Mouse (Mus musculus) neural tube, embryonic 14.5 days (tissue): Measurements from ENCODE around the gene Sirt3. TPM values are rescaled to one million over a fixed set of nuclear protein-coding genes. Genes with fewer than 3 reads are reported as not detected.
A peak's percentile ranks its signal among the peaks of the same experiment; 100 is the strongest.

Experiments used
- ATAC-seq: fragments of 200-750 bp; cut with Nextera tagmentation; 2 replicates; pipeline ENCODE4 v1.8.0; 2017; ENCODE audit warnings: low read depth, mild to moderate bottlenecking, moderate TSS enrichment, moderate library complexity
- H3K27ac ChIP-seq: fragments of 300-500 bp; sonication (generic); 2 replicates; pipeline ENCODE4 v1.5.1; 2014; ENCODE audit warnings: low read depth, mild to moderate bottlenecking, control low read depth, low read length, moderate library complexity, mixed read lengths
- H3K27me3 ChIP-seq: fragments of 300-500 bp; sonication (generic); 2 replicates; pipeline ENCODE4 v1.6.1; 2014; ENCODE audit warnings: low read length; ENCODE audit not compliant: control insufficient read depth, insufficient read depth
- H3K36me3 ChIP-seq: fragments of 300-500 bp; sonication (generic); 2 replicates; pipeline ENCODE4 v1.6.1; 2014; ENCODE audit warnings: low read length, mixed read lengths; ENCODE audit not compliant: control insufficient read depth, insufficient read depth
- H3K4me1 ChIP-seq: fragments of 300-500 bp; sonication (generic); 2 replicates; pipeline ENCODE4 v1.6.1; 2014; ENCODE audit warnings: low read length; ENCODE audit not compliant: control insufficient read depth, insufficient read depth
- H3K4me2 ChIP-seq: fragments of 300-500 bp; sonication (generic); 2 replicates; pipeline ENCODE4 v1.6.1; 2014; ENCODE audit warnings: mild to moderate bottlenecking, low read depth, low read length, control low read depth
- H3K4me3 ChIP-seq: fragments of 300-500 bp; sonication (generic); 2 replicates; pipeline ENCODE4 v1.5.1; 2014; ENCODE audit warnings: low read depth, low read length, control low read depth, mixed read lengths
- H3K9ac ChIP-seq: fragments of 300-500 bp; sonication (generic); replicated peaks from 2 replicates; pipeline ENCODE4 v1.6.1; 2014; ENCODE audit warnings: low read depth, mild to moderate bottlenecking, control low read depth, low read length, mixed read lengths
- H3K9me3 ChIP-seq: fragments of 300-500 bp; sonication (generic); 2 replicates; pipeline ENCODE4 v1.6.1; 2016; ENCODE audit warnings: low read length; ENCODE audit not compliant: control insufficient read depth
- WGBS: fragments of 180-500 bp; shearing (Covaris S2); extraction: QIAGEN DNeasy Blood & Tissue Kit; methylation state at CpG from one replicate; pipeline ENCODE4 v1.1.7; 2014; 5-methylcytosine and 5-hydroxymethylcytosine counted together
- polyA plus RNA-seq: library from polyadenylated mRNA; unstranded; fragments of >200 nt; fragmentation: Nextera tagmentation; extraction: Ambion mirVana; gene quantifications from 2 replicates; pipeline ENCODE4 v1.2.1, GENCODE M21; 2014

The Sirt3 gene
- 46.8 and 61.6 TPM in 2 replicates for polyA plus RNA-seq

GRCm38 (mm10) chr7:140881696-140882468 lies at the start of gene Sirt3, which contains the start of gene Psmd13:
TSS of gene Sirt3 (minus strand) at chr7:140882309.
TSS of gene Psmd13 (plus strand) at chr7:140881968.
- Histone ChIP-seq H3K4me3 (peak within 1 kb of the TSS; percentile 92), H3K9me3 (no peaks in the 10 kb centered on the region), H3K27ac (peak within 1 kb of the TSS; percentile 82), H3K27me3 (no peaks in the 10 kb centered on the region), H3K36me3 (peaks cover 19% of the 10 kb centered on the region), H3K4me1 (peaks cover 4% of the 10 kb centered on the region; the same call in 1 of the 2 replicates), H3K4me2 (peak within 1 kb of the TSS; percentile 70), H3K9ac (peak within 1 kb of the TSS; percentile 88)
- under 1% methylated on average over 51 of the region's 59 CpGs for WGBS
- ATAC-seq: peak; percentile 98

- no peak for ATAC-seq
- Histone ChIP-seq H3K9me3 (no peaks in the 10 kb centered on the region), H3K36me3 (no peaks in the 10 kb centered on the region), H3K27me3 (peaks cover 21% of the 10 kb centered on the region), H3K4me2 (no peak overlapping the region), H3K4me3 (no peak overlapping the region), H3K9ac (no peak overlapping the region), H3K4me1 (peaks cover 8% of the 10 kb centered on the region; the same call in 1 of the 2 replicates), H3K27ac (no peak overlapping the region)
- WGBS: 94% methylated on average over 6 of the region's 6 CpGs
Measured at GRCm38 (mm10) chr7:140927181-140927580, 45.1 kb upstream of the Sirt3 start.

DNA sequence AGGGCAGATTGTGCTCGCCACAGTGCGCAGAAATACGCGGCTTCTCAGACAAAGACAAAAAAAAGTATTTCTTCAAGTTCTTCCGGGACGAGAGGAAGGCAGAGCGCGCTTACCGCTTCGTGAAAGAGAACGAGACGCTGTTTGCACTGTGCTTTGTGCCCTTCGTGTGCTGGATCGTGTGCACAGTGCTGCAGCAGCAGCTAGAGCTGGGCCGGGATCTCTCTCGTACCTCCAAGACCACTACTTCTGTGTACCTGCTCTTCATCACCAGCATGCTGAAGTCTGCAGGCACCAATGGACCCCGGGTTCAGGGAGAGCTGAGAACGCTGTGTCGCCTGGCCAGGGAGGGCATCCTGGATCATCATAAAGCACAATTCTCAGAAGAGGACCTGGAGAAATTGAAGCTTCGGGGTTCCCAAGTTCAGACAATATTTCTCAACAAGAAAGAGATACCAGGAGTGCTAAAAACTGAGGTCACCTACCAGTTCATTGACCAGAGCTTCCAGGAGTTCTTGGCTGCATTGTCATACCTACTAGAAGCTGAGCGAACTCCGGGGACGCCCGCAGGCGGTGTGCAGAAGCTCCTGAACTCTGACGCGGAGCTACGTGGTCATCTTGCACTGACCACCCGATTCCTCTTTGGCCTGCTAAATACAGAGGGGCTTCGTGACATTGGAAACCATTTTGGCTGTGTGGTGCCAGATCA lies 41.1 kb upstream of the Sirt3 start:
- H3K36me3 ChIP-seq: no peaks in the 10 kb centered on the region
- peaks cover 40% of the 10 kb centered on the region for H3K27me3 ChIP-seq
- H3K4me2 ChIP-seq: peak overlapping the region; percentile 69
- H3K9ac ChIP-seq: no peak overlapping the region
- no peaks in the 10 kb centered on the region for H3K9me3 ChIP-seq
- peak overlapping the region; percentile 30 for H3K4me3 ChIP-seq
- H3K4me1 ChIP-seq: peaks cover 8% of the 10 kb centered on the region; the same call in 1 of the 2 replicates
- WGBS: 21% methylated on average over 30 of the region's 30 CpGs
- ATAC-seq: no peak
- H3K27ac ChIP-seq: no peak overlapping the region

DNA sequence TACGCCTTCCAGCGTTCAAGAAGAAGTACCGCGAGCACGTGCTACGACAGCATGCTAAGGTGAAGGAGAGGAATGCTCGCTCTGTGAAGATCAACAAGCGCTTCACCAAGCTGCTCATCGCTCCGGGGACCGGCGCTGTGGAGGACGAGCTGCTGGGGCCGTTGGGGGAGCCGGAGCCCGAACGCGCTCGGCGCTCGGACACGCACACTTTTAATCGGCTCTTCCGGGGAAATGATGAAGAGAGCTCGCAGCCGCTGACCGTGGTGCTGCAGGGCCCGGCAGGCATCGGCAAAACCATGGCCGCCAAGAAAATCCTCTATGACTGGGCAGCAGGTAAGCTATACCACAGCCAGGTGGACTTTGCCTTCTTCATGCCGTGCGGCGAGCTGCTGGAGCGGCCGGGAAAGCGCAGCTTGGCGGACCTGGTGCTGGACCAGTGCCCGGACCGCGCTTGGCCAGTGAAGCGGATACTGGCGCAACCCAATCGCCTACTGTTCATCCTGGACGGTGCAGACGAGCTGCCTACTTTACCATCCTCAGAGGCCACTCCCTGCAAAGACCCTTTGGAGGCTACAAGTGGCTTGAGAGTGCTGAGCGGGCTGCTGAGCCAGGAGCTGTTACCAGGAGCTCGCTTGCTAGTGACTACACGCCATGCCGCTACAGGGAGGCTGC lies 40.4 kb upstream of the Sirt3 start:
- H3K27me3 ChIP-seq: peaks cover 40% of the 10 kb centered on the region
- no peaks in the 10 kb centered on the region for H3K36me3 ChIP-seq
- WGBS: 0% methylated on average over 49 of the region's 49 CpGs
- H3K9ac ChIP-seq: no peak overlapping the region; the same call in 1 of the 2 replicates
- 0 out of 2 replicates have a peak, but pooled peaks have one; percentile 46 for ATAC-seq
- H3K9me3 ChIP-seq: no peaks in the 10 kb centered on the region
- H3K4me1 ChIP-seq: peaks cover 8% of the 10 kb centered on the region; the same call in 1 of the 2 replicates
- H3K4me3 ChIP-seq: peak overlapping the region; percentile 30
- peak overlapping the region; percentile 69 for H3K4me2 ChIP-seq
- no peak overlapping the region for H3K27ac ChIP-seq

- Histone ChIP-seq H3K27me3 (peaks cover 40% of the 10 kb centered on the region), H3K9ac (no peak overlapping the region), H3K4me2 (no peak overlapping the region), H3K27ac (no peak overlapping the region), H3K36me3 (no peaks in the 10 kb centered on the region), H3K4me1 (peaks cover 8% of the 10 kb centered on the region; the same call in 1 of the 2 replicates), H3K9me3 (no peaks in the 10 kb centered on the region), H3K4me3 (no peak overlapping the region)
- 26% methylated on average over 22 of the region's 22 CpGs for WGBS
- ATAC-seq: no peak
Measured at GRCm38 (mm10) chr7:140921225-140921975, 39.3 kb upstream of the Sirt3 start.

- H3K4me3 ChIP-seq: no peak within 1 kb of the TSS
- H3K9me3 ChIP-seq: no peaks in the 10 kb centered on the region
- no peak within 1 kb of the TSS for H3K4me2 ChIP-seq
- no peak for ATAC-seq
- no peak within 1 kb of the TSS for H3K9ac ChIP-seq
- WGBS: 84% methylated on average over 8 of the region's 8 CpGs
- H3K36me3 ChIP-seq: no peaks in the 10 kb centered on the region
- no peak within 1 kb of the TSS for H3K27ac ChIP-seq
- H3K27me3 ChIP-seq: peaks cover 40% of the 10 kb centered on the region
- H3K4me1 ChIP-seq: peaks cover 8% of the 10 kb centered on the region; the same call in 1 of the 2 replicates
Measured at GRCm38 (mm10) chr7:140920418-140921029, 38.4 kb upstream of the Sirt3 start, which contains the start of gene Nlrp6. TSS of gene Nlrp6 (plus strand) at chr7:140920902.

- H3K27ac ChIP-seq: no peak overlapping the region
- no peaks in the 10 kb centered on the region for H3K36me3 ChIP-seq
- no peaks in the 10 kb centered on the region for H3K9me3 ChIP-seq
- H3K4me3 ChIP-seq: no peak overlapping the region
- WGBS: 85% methylated on average over 4 of the region's 4 CpGs
- ATAC-seq: no peak
- H3K9ac ChIP-seq: no peak overlapping the region
- H3K4me2 ChIP-seq: no peak overlapping the region
- H3K27me3 ChIP-seq: peaks cover 40% of the 10 kb centered on the region
- H3K4me1 ChIP-seq: peaks cover 8% of the 10 kb centered on the region; the same call in 1 of the 2 replicates
Measured at GRCm38 (mm10) chr7:140919911-140920310, 37.8 kb upstream of the Sirt3 start.
